Mouse (Mus musculus): ENCODE data around the gene Erlec1. TPM values are rescaled to one million over a fixed set of nuclear protein-coding genes. Genes with fewer than 3 reads are reported as not detected.

Erlec1 gene
- polyA plus RNA-seq, 1 experiment from 2014 or later: 10.9 TPM

- Histone ChIP-seq H3K36me3 (peaks cover 52% of the 10 kb centered on the region), H3K27ac (no peak overlapping the region), H3K9ac (replicated peaks) (peak overlapping the region; percentile 88; the same call in 1 of the 2 replicates), H3K4me3 (replicated peaks) (peak overlapping the region; percentile 74), H3K4me1 (replicated peaks) (peaks cover 7% of the 10 kb centered on the region; the same call in 1 of the 2 replicates), H3K4me2 (peak overlapping the region; percentile 73), H3K27me3 (no peaks in the 10 kb centered on the region), H3K9me3 (peaks cover 14% of the 10 kb centered on the region; the same call in 1 of the 2 replicates)
- WGBS: 64% methylated on average over 5 of the region's 5 CpGs
- no peak for ATAC-seq (ENCODE audit: insufficient number of reproducible peaks, insufficient read depth, low FRiP score, low TSS enrichment, low read depth)
Observed at GRCm38 (mm10) chr11:30952829-30953228, 1.3 kb downstream of the Erlec1 start.

- peaks cover 71% of the 10 kb centered on the region for H3K36me3 ChIP-seq
- no peak overlapping the region for H3K4me2 ChIP-seq
- H3K9ac ChIP-seq (replicated peaks): no peak overlapping the region
- no peak overlapping the region for H3K27ac ChIP-seq
- no peak for ATAC-seq (ENCODE audit: insufficient number of reproducible peaks, insufficient read depth, low FRiP score, low TSS enrichment, low read depth)
- 95% methylated on average over 2 of the region's 2 CpGs for WGBS
- no peaks in the 10 kb centered on the region for H3K4me1 ChIP-seq (replicated peaks)
- H3K4me3 ChIP-seq (replicated peaks): no peak overlapping the region
- H3K9me3 ChIP-seq: no peaks in the 10 kb centered on the region
- no peaks in the 10 kb centered on the region for H3K27me3 ChIP-seq
Observed at GRCm38 (mm10) chr11:30943522-30943921, 10.6 kb downstream of the Erlec1 start.

DNA sequence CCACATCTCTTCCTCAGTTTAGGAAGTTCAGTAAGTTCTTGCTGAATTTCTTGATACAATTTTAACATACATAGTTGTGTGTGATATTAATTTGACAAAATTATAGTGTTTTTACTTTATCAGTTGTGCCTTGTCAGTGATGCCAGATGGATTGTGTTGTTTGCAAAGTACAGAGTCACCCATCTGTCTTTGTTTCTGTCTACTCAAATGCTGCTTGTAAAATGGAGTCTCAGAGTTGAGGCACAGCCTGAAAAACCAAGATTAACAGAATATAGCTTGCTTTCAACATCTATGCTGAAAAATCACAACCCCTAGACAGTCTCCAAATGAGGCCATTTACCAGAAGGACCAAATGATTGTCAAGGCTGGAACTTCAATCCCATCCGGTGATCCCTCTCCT is 25.6 kb downstream of the Erlec1 start:
- H3K4me3 ChIP-seq (replicated peaks): no peak overlapping the region
- no peak overlapping the region for H3K27ac ChIP-seq
- no peak for ATAC-seq (ENCODE audit: insufficient number of reproducible peaks, insufficient read depth, low FRiP score, low TSS enrichment, low read depth)
- H3K4me2 ChIP-seq: no peak overlapping the region
- 88% methylated on average over 1 of the region's 1 CpGs for WGBS
- no peaks in the 10 kb centered on the region for H3K27me3 ChIP-seq
- no peak overlapping the region for H3K9ac ChIP-seq (replicated peaks)
- no peaks in the 10 kb centered on the region for H3K4me1 ChIP-seq (replicated peaks)
- peaks cover 65% of the 10 kb centered on the region for H3K36me3 ChIP-seq
- no peaks in the 10 kb centered on the region for H3K9me3 ChIP-seq

DNA sequence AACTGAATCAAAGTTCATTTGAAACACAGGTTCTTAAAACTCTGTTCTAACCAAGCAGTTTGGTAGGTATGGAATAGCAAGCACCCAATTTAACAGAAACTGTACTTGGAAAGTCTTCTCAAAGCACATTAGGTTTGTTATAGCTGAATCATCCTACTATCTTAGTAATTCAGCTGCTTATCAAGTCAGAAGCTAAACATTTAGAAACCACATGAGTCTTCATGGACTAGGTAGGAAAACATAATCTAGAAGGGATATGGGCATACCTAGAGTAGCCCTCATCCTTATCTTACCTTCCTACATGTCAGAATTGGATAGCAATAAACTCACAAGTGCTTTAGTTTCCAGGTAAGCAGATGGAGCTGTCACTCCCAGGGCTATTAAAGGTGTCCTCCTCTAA is 26.1 kb downstream of the Erlec1 start:
- no peak for ATAC-seq (ENCODE audit: insufficient number of reproducible peaks, insufficient read depth, low FRiP score, low TSS enrichment, low read depth)
- H3K27ac ChIP-seq: no peak overlapping the region
- no peak overlapping the region for H3K9ac ChIP-seq (replicated peaks)
- peaks cover 69% of the 10 kb centered on the region for H3K36me3 ChIP-seq
- H3K4me1 ChIP-seq (replicated peaks): no peaks in the 10 kb centered on the region
- no peak overlapping the region for H3K4me3 ChIP-seq (replicated peaks)
- H3K27me3 ChIP-seq: no peaks in the 10 kb centered on the region
- H3K4me2 ChIP-seq: no peak overlapping the region
- H3K9me3 ChIP-seq: no peaks in the 10 kb centered on the region

- Histone ChIP-seq H3K4me2 (no peak overlapping the region), H3K36me3 (peaks cover 42% of the 10 kb centered on the region), H3K4me1 (replicated peaks) (no peaks in the 10 kb centered on the region), H3K27ac (no peak overlapping the region), H3K9ac (replicated peaks) (no peak overlapping the region), H3K4me3 (replicated peaks) (no peak overlapping the region), H3K27me3 (no peaks in the 10 kb centered on the region), H3K9me3 (no peaks in the 10 kb centered on the region)
- ATAC-seq (ENCODE audit: insufficient number of reproducible peaks, insufficient read depth, low FRiP score, low TSS enrichment, low read depth): no peak
- WGBS: 92% methylated on average over 3 of the region's 3 CpGs
Observed at GRCm38 (mm10) chr11:30923283-30923682, 30.9 kb downstream of the Erlec1 start.

DNA sequence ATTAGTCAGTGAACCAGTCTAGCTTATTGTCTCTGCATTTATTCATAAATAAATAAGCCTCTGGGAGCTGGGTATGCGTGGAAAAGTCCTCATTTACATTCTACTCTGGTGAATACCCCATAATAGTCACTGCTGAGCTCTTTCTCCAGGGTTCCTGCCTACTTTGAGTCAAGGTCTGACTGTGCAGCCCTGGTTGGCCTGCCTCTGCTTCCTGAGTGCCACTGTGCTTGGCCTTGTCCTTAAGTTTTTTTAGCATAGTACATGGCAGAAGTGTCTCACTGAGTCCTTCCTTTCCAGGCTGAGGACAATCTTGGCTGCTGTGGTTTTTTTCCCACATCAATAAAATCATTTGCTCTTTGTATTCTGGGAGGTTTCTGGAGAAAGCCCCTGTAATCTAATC is 33.5 kb downstream of the Erlec1 start:
- H3K27me3 ChIP-seq: no peaks in the 10 kb centered on the region
- H3K4me3 ChIP-seq (replicated peaks): no peak overlapping the region
- WGBS: 78% methylated on average over 1 of the region's 1 CpGs
- no peaks in the 10 kb centered on the region for H3K9me3 ChIP-seq
- peaks cover 22% of the 10 kb centered on the region for H3K36me3 ChIP-seq
- ATAC-seq (ENCODE audit: insufficient number of reproducible peaks, insufficient read depth, low FRiP score, low TSS enrichment, low read depth): no peak
- H3K4me1 ChIP-seq (replicated peaks): no peaks in the 10 kb centered on the region
- no peak overlapping the region for H3K27ac ChIP-seq
- H3K9ac ChIP-seq (replicated peaks): no peak overlapping the region
- H3K4me2 ChIP-seq: no peak overlapping the region

DNA sequence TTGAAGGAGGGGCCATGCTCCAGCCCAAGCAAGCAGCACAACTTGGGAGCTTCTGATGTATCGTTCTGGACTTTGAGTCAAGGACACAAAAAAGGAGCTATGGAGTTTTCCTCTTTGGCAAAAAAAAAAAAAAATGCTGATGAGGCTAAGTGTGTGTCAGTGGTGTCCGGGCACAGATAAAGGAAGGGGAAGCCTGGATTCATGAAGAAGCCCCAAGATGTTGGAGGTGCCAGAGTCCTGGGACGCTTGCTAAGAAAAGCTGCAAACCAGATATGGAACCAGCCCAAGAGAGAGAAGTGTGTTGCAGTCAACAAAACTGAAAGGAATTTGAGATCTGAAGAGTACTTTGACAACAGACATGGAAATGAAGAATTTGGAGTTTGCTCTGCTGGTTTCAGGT is 41.8 kb downstream of the Erlec1 start:
- no peak overlapping the region for H3K4me2 ChIP-seq
- 0 out of 2 replicates have a peak, but pooled peaks cover 1% of the 10 kb centered on the region for H3K9me3 ChIP-seq
- WGBS: 93% methylated on average over 3 of the region's 3 CpGs
- H3K9ac ChIP-seq (replicated peaks): no peak overlapping the region
- no peak overlapping the region for H3K4me3 ChIP-seq (replicated peaks)
- H3K36me3 ChIP-seq: no peaks in the 10 kb centered on the region
- no peaks in the 10 kb centered on the region for H3K4me1 ChIP-seq (replicated peaks)
- H3K27ac ChIP-seq: no peak overlapping the region
- no peak for ATAC-seq (ENCODE audit: insufficient number of reproducible peaks, insufficient read depth, low FRiP score, low TSS enrichment, low read depth)
- H3K27me3 ChIP-seq: no peaks in the 10 kb centered on the region

GRCm38 (mm10) chr11:30899312-30899711 is 54.8 kb downstream of the Erlec1 start:
- H3K4me3 ChIP-seq (replicated peaks): no peak overlapping the region
- peaks cover 1% of the 10 kb centered on the region; the same call in 1 of the 2 replicates for H3K9me3 ChIP-seq
- no peaks in the 10 kb centered on the region for H3K4me1 ChIP-seq (replicated peaks)
- no peak for ATAC-seq (ENCODE audit: insufficient number of reproducible peaks, insufficient read depth, low FRiP score, low TSS enrichment, low read depth)
- H3K27me3 ChIP-seq: no peaks in the 10 kb centered on the region
- no peak overlapping the region for H3K27ac ChIP-seq
- no peak overlapping the region for H3K4me2 ChIP-seq
- H3K9ac ChIP-seq (replicated peaks): no peak overlapping the region
- no peaks in the 10 kb centered on the region for H3K36me3 ChIP-seq

GRCm38 (mm10) chr11:30896201-30896600 is 57.9 kb downstream of the Erlec1 start:
- 92% methylated on average over 1 of the region's 1 CpGs for WGBS
- Histone ChIP-seq H3K9ac (replicated peaks) (no peak overlapping the region), H3K36me3 (no peaks in the 10 kb centered on the region)

GRCm38 (mm10) chr11:30888153-30888552 is 66.0 kb downstream of the Erlec1 start:
- WGBS: 84% methylated on average over 2 of the region's 2 CpGs
- H3K4me2 ChIP-seq: no peak overlapping the region
- peaks cover 7% of the 10 kb centered on the region for H3K27me3 ChIP-seq
- no peak overlapping the region for H3K4me3 ChIP-seq (replicated peaks)
- H3K36me3 ChIP-seq: no peaks in the 10 kb centered on the region
- 0 out of 2 replicates have a peak, but pooled peaks cover 4% of the 10 kb centered on the region for H3K4me1 ChIP-seq (replicated peaks)
- H3K9ac ChIP-seq (replicated peaks): no peak overlapping the region
- no peak overlapping the region for H3K27ac ChIP-seq
- no peak for ATAC-seq (ENCODE audit: insufficient number of reproducible peaks, insufficient read depth, low FRiP score, low TSS enrichment, low read depth)
- no peaks in the 10 kb centered on the region for H3K9me3 ChIP-seq

More at GRCm38 (mm10) chr11:30896201-30896600, 57.9 kb downstream of the Erlec1 start:
- Histone ChIP-seq H3K9me3 (no peaks in the 10 kb centered on the region), H3K4me1 (replicated peaks) (no peaks in the 10 kb centered on the region), H3K27ac (no peak overlapping the region), H3K4me2 (no peak overlapping the region), H3K4me3 (replicated peaks) (no peak overlapping the region), H3K27me3 (no peaks in the 10 kb centered on the region)
- ATAC-seq (ENCODE audit: insufficient number of reproducible peaks, insufficient read depth, low FRiP score, low TSS enrichment, low read depth): no peak

DNA sequence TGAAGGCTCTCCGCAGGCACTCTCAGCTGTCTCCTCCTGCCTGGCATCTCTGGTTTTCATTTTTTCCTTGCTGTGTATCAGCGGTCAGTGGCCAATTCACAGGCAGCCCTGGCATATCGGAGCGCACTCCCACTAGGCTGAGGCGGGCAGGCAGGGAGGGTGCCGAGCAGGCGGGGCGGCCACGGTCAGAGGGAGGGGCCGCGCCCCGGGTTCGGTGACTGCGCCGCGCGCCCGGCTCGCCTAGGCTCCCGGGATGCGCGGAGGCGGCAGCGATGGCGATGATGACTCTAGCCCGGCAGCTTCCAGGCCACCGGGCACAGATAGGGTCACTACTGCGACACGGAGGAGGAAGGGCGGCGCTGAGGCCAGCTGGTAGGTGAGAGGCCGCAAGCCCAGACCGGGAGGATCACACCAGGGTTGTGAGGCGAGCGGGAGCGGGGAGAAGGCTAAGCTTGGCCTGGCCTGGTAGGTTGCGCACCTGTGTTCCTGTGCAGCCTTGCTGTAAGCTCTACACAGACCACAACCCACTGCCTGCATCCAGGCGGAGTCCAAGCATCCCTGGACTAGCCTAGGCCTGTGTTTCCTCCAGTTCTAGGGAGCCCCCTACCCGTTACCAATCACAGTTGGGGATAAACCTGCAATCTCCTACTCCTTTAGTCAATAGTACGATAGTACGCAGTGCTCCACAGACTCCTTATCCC is 68.8 kb downstream of the Erlec1 start, which contains the start of the genes Gpr75 and Asb3:
Gene Gpr75 (plus strand): TSS at position 188 of the 701 bp plus-strand sequence.
Gene Asb3 (plus strand): TSS at position 246 of the 701 bp plus-strand sequence.
- Histone ChIP-seq H3K4me1 (replicated peaks) (0 out of 2 replicates have a peak, but pooled peaks cover 4% of the 10 kb centered on the region), H3K36me3 (peaks cover 1% of the 10 kb centered on the region), H3K9ac (replicated peaks) (peak within 1 kb of the TSS; percentile 64), H3K4me3 (replicated peaks) (peak within 1 kb of the TSS; percentile 52), H3K9me3 (no peaks in the 10 kb centered on the region), H3K27me3 (peaks cover 7% of the 10 kb centered on the region), H3K4me2 (peak within 1 kb of the TSS; percentile 87), H3K27ac (no peak within 1 kb of the TSS)
- peak; percentile 92 for ATAC-seq (ENCODE audit: insufficient number of reproducible peaks, insufficient read depth, low FRiP score, low TSS enrichment, low read depth)
- 4% methylated on average over 41 of the region's 41 CpGs for WGBS
